In genomic region chr3:104767716-104768115, GRCm38 (mm10) we compare ENCODE assay signal across 25 mouse cellular contexts. TPM values are rescaled to one million over a fixed set of nuclear protein-coding genes. Genes with fewer than 3 reads are reported as not detected.
"Had no signal": no experiment of that assay in that cellular context is flagged by ENCODE, and none has a peak within 500 bp of the region (broad histone marks: within the 10 kb centered on the region; RNA-seq: fewer than 3 reads in every experiment).

No protein-coding gene starts in this region.

- H3K4me2 ChIP-seq: liver, embryonic 15.5 days; lung, embryonic 15.5 days; midbrain, embryonic 12.5 days; neural tube, embryonic 13.5 days; neural tube, embryonic 15.5 days had no signal

- H3K9me3 ChIP-seq: liver, embryonic 15.5 days; lung, embryonic 15.5 days; midbrain, embryonic 12.5 days; neural tube, embryonic 13.5 days; neural tube, embryonic 15.5 days had no signal

- H3K36me3 ChIP-seq: liver, embryonic 15.5 days; lung, embryonic 15.5 days; midbrain, embryonic 12.5 days; neural tube, embryonic 13.5 days; neural tube, embryonic 15.5 days had no signal

- H3K4me3 ChIP-seq: liver, embryonic 15.5 days; lung, embryonic 15.5 days; midbrain, embryonic 12.5 days; myocyte; neural tube, embryonic 13.5 days; neural tube, embryonic 15.5 days had no signal

- DNase-seq: liver, postnatal 0 days; lung, adult 2 months; lung, postnatal 14 days; lung, postnatal 36 days; midbrain, embryonic 14.5 days; retina, postnatal 1 day; right cerebral cortex, adult 18-20 months; right cerebral cortex, postnatal 25 days; right cerebral cortex, postnatal 4 days; spleen, adult 18-20 months; thymus, adult 18-20 months; thymus, postnatal 14 days; thymus, postnatal 36 days had no signal

- H3K27ac ChIP-seq: liver, embryonic 15.5 days; lung, embryonic 15.5 days; midbrain, embryonic 12.5 days; neural tube, embryonic 13.5 days; neural tube, embryonic 15.5 days had no signal

- H3K9ac ChIP-seq: liver, embryonic 15.5 days; liver, postnatal 0 days; lung, embryonic 15.5 days; midbrain, embryonic 12.5 days; neural tube, embryonic 13.5 days; neural tube, embryonic 15.5 days had no signal

- ATAC-seq: liver, postnatal 0 days; lung, postnatal 0 days; midbrain, embryonic 16.5 days had no signal

- H3K27me3 ChIP-seq: neural tube, embryonic 15.5 days had no signal

- H3K4me1 ChIP-seq: lung, embryonic 15.5 days; midbrain, embryonic 12.5 days; neural tube, embryonic 13.5 days; neural tube, embryonic 15.5 days had no signal

RNA-seq across cellular contexts. Expression of gene Ppm1j, which starts 13.1 kb away (rescaled TPM):
- total RNA-seq: megakaryocyte-erythroid progenitor cell, adult 5-6 weeks had no signal

RNA-seq across cellular contexts. Expression of gene Fam19a3, which starts 13.9 kb away (rescaled TPM):
- total RNA-seq: megakaryocyte-erythroid progenitor cell, adult 5-6 weeks had no signal
- polyA plus RNA-seq: liver, embryonic 15.5 days; liver, postnatal 0 days; midbrain, embryonic 12.5 days; midbrain, embryonic 14.5 days; midbrain, embryonic 16.5 days; myocyte; neural tube, embryonic 11.5 days; neural tube, embryonic 13.5 days; stomach, embryonic 14.5 days; thymus, postnatal 0 days had no signal

RNA-seq across cellular contexts. Expression of gene Rhoc, which starts 20.5 kb away (rescaled TPM):
- total RNA-seq: megakaryocyte-erythroid progenitor cell, adult 5-6 weeks had no signal
